Mouse (Mus musculus) embryonic facial prominence, embryonic 14.5 days (tissue): ENCODE measurements around the gene Parp14. TPM values are rescaled to one million over a fixed set of nuclear protein-coding genes. Genes with fewer than 3 reads are reported as not detected.

Experiments used
- ATAC-seq: fragments of 200-750 bp; cut with Nextera tagmentation; 2 replicates; pipeline ENCODE4 v1.8.0; 2017; ENCODE audit warnings: low read depth, moderate number of reproducible peaks, moderate TSS enrichment
- DNase-seq: peaks from one replicate; pipeline ENCODE4 v3.0.0-alpha.2; 2015; ENCODE audit warnings: low spot score
- H3K27ac ChIP-seq: fragments of 300-500 bp; sonication (generic); replicated peaks from 2 replicates; pipeline ENCODE4 v1.5.1; 2014; ENCODE audit warnings: low read depth, mild to moderate bottlenecking, low read length, moderate library complexity
- H3K27me3 ChIP-seq: fragments of 300-500 bp; sonication (generic); replicated peaks from 2 replicates; pipeline ENCODE4 v1.6.1; 2014; ENCODE audit warnings: low read length; ENCODE audit not compliant: control insufficient read depth, insufficient read depth
- H3K36me3 ChIP-seq: fragments of 300-500 bp; sonication (generic); 2 replicates; pipeline ENCODE4 v1.6.1; 2014; ENCODE audit warnings: low read length, mixed read lengths; ENCODE audit not compliant: control insufficient read depth, insufficient read depth
- H3K4me1 ChIP-seq: fragments of 300-500 bp; sonication (generic); 2 replicates; pipeline ENCODE4 v1.6.1; 2014; ENCODE audit warnings: antibody characterized with exemption, low read length; ENCODE audit not compliant: control insufficient read depth, insufficient read depth
- H3K4me2 ChIP-seq: fragments of 300-500 bp; sonication (generic); 2 replicates; pipeline ENCODE4 v1.6.1; 2014; ENCODE audit warnings: low read depth, mild to moderate bottlenecking, low read length, moderate library complexity, mixed read lengths
- H3K4me3 ChIP-seq: fragments of 300-500 bp; sonication (generic); 2 replicates; pipeline ENCODE4 v1.5.1; 2014; ENCODE audit warnings: low read depth, mild to moderate bottlenecking, low read length
- H3K9ac ChIP-seq: fragments of 300-500 bp; sonication (generic); 2 replicates; pipeline ENCODE4 v1.6.1; 2014; ENCODE audit warnings: low read depth, mild to moderate bottlenecking, low read length, moderate library complexity, mixed read lengths
- H3K9me3 ChIP-seq: fragments of 300-500 bp; sonication (generic); 2 replicates; pipeline ENCODE4 v1.6.1; 2016; ENCODE audit warnings: low read length; ENCODE audit not compliant: control insufficient read depth
- WGBS: fragments of 180-500 bp; shearing (Covaris S2); extraction: QIAGEN DNeasy Blood & Tissue Kit; methylation state at CpG from one replicate; pipeline ENCODE4 v1.1.7; 2014; 5-methylcytosine and 5-hydroxymethylcytosine counted together
- polyA plus RNA-seq: library from polyadenylated mRNA; unstranded; fragments of >200 nt; fragmentation: Nextera tagmentation; extraction: Ambion mirVana; gene quantifications from 2 replicates; pipeline ENCODE4 v1.2.1, GENCODE M21; 2014

The Parp14 gene
- 1.2 and 1.3 TPM in 2 replicates for polyA plus RNA-seq

DNA sequence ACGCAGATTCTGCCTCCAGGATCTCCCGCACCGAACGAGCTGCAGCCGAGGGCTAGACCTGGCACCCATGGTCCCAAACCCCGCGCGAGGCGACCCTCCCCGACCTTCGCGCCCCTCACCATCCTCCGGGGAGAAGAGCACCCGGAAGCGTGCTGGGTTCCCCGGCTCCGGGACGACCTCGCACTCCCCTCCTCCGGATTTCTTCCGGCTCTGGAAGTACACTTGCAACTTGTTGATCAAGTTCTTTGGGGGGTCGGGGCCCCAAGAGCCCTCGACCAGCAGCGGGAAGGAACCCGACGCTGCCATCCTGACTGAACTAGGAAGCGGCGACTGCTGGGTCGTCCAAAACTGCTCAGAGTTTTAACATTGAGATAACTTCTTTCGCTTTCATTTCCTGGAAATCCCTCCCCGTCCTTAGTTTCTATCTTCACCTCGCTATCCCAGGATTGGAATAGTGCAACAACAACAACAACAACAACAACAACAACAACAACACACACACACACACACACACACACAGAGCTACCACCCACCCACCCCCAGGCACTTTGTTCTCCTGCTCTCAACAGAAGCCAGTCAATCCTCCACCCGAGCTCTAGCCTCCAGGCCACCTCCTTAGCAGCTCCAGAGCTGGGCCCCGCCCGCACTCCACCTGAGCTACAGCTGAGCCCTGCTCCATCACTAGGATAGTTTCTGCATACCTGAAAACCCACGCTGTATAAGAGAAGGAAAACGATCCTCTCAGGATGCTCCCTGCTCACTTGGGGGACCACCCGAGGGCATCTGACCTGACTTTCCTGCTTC is at the start of gene Parp14:
Parp14 (minus strand) TSS at position 497 of the 804 bp plus-strand sequence.
- Histone ChIP-seq H3K9ac (peak within 1 kb of the TSS; percentile 71), H3K27ac (no peak within 1 kb of the TSS), H3K27me3 (peaks cover 27% of the 10 kb centered on the region), H3K4me2 (peak within 1 kb of the TSS; percentile 94), H3K9me3 (no peaks in the 10 kb centered on the region), H3K36me3 (no peaks in the 10 kb centered on the region), H3K4me3 (peak within 1 kb of the TSS; percentile 70), H3K4me1 (0 out of 2 replicates have a peak, but pooled peaks cover 4% of the 10 kb centered on the region)
- ATAC-seq (peak; percentile 67), DNase-seq (peak; percentile 45)
- 1% methylated on average over 26 of the region's 38 CpGs for WGBS

DNA sequence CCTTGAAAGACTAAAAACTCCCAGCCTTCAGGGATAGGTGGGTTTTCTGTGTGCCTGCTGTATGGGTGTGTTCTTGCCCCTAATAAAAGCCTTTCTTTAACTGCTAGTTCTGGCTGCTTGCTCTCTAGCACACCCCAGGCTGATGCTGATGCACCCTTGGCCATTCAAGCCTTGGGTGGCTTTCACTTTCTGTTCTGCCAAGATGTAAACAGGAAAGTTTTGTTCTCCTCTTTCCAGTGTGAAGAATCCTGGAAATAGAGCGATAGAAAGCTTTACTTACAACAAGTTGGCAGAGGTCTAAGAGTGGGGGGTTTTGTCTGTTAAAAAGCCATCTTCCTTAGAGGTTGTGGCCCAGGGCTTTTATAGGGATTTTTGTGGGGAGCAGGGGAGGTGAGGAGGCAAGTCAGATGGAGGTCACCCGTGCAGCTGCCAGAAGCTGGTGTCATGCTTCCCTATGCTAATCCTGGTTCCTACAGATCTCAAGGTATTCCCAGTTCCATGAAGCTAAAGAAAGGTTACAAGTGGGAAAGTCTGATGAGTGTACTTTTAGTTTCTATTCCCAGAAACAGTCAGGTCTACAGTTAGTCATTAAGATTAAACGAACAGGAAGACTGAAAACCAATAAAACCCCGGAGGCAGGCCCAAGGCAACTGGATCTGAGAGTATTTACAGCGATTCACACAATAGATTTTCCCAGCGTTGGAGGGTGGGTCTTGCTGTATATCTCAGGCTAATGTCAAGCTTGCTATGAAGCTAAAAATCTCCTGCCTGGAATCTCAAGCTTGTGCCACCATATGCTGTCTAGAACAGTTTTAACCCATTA is 47.6 kb upstream of the Parp14 start:
- H3K9ac ChIP-seq: no peak overlapping the region
- H3K4me2 ChIP-seq: no peak overlapping the region
- no peaks in the 10 kb centered on the region for H3K9me3 ChIP-seq
- no peak for ATAC-seq
- WGBS: 83% methylated on average over 6 of the region's 6 CpGs
- H3K27ac ChIP-seq: no peak overlapping the region
- no peak for DNase-seq
- H3K4me1 ChIP-seq: no peaks in the 10 kb centered on the region
- no peaks in the 10 kb centered on the region for H3K27me3 ChIP-seq
- H3K36me3 ChIP-seq: no peaks in the 10 kb centered on the region
- H3K4me3 ChIP-seq: no peak overlapping the region

DNA sequence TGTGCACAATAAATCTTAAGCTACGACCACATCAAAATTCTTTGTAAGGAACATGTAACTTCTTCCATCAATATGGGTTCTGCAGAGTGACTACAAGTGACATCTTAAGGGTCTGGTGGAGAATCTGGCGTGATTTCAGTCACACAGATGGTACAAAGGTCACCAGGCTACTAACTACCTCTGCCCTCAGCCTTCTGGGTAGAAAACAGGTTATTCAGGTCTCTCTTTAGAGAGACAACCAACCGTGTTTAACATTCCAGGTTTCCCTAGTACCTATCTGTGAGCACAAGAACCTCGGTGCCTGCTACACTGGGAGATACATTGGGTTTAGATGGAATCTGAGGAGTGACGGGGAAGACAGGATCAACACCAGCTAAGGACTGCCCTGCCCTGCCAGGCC is 43.0 kb upstream of the Parp14 start:
- Histone ChIP-seq H3K4me1 (no peaks in the 10 kb centered on the region), H3K4me3 (no peak overlapping the region), H3K9ac (no peak overlapping the region), H3K4me2 (no peak overlapping the region), H3K9me3 (no peaks in the 10 kb centered on the region), H3K27ac (no peak overlapping the region), H3K27me3 (no peaks in the 10 kb centered on the region), H3K36me3 (no peaks in the 10 kb centered on the region)
- ATAC-seq: no peak
- no peak for DNase-seq
- WGBS: 68% methylated on average over 5 of the region's 5 CpGs

GRCm38 (mm10) chr16:35913526-35913925 is 42.2 kb upstream of the Parp14 start:
- no peaks in the 10 kb centered on the region for H3K9me3 ChIP-seq
- H3K36me3 ChIP-seq: no peaks in the 10 kb centered on the region
- H3K4me1 ChIP-seq: no peaks in the 10 kb centered on the region
- H3K27me3 ChIP-seq: no peaks in the 10 kb centered on the region
- DNase-seq (no peak), ATAC-seq (no peak)
- H3K4me2 ChIP-seq: no peak overlapping the region
- H3K9ac ChIP-seq: no peak overlapping the region
- WGBS: 40% methylated on average over 1 of the region's 1 CpGs
- no peak overlapping the region for H3K4me3 ChIP-seq
- H3K27ac ChIP-seq: no peak overlapping the region

DNA sequence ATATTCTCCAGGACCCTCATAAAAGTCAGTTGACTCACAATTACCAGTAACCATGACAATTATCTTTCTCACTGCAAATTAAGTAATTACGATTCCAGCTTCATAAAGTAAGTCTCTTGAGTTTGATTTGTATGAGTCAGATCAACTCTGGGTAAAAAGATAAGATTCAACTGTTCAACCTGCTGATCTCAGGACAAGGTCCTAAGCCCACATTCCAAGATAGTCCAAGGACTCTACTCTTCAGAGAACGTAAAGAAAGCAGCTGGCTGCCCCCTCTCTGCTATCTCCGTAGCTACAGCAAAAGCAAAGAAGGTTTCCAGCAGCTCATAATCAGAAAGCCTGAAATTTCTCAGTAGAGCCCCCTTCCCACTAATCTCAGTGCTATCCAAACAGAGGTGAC is 40.1 kb upstream of the Parp14 start:
- no peaks in the 10 kb centered on the region for H3K36me3 ChIP-seq
- no peak overlapping the region for H3K4me2 ChIP-seq
- no peak overlapping the region for H3K4me3 ChIP-seq
- no peak for DNase-seq
- H3K4me1 ChIP-seq: no peaks in the 10 kb centered on the region
- no peaks in the 10 kb centered on the region for H3K9me3 ChIP-seq
- ATAC-seq: no peak
- H3K9ac ChIP-seq: no peak overlapping the region
- H3K27ac ChIP-seq: no peak overlapping the region
- 80% methylated on average over 3 of the region's 3 CpGs for WGBS
- H3K27me3 ChIP-seq: no peaks in the 10 kb centered on the region

DNA sequence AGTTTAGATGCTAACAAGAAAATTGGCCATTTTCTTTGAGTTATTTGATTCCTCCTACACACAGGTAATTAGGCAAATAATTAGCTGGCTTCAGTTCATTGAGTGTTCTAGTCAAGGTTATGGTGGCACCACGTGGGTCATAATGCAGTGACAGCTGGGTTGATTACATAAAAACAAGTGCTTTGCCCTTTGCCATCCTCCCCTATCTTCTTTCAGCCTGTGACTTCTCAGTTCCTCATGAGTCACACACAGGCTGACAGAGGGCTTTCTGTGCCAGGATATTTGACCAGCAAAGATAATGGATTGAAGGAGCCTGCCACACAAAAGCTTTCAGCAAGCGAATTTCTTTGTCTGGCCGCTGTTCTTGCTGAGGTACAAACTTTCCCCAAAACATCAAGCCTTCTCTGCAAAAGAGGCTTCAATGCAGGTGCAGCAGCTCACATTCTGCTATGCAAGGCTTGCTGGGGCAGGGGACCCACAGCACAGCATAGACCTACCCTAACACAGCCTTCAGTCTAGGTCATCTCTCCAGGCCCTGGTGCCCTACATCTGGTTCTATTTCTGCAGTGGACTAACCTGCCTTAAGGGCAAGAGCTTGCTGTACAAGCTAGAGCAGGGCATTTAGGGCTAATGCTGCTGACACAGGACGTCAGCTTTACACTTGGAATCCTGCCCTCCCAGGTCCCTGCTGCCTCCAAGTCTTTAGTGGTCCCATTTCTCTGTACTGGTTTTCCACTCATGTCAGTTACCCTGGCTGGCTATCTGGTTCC is 36.3 kb upstream of the Parp14 start:
- H3K27ac ChIP-seq: no peak overlapping the region
- H3K4me3 ChIP-seq: no peak overlapping the region
- no peak overlapping the region for H3K9ac ChIP-seq
- H3K4me1 ChIP-seq: no peaks in the 10 kb centered on the region
- H3K9me3 ChIP-seq: no peaks in the 10 kb centered on the region
- H3K4me2 ChIP-seq: no peak overlapping the region
- H3K36me3 ChIP-seq: no peaks in the 10 kb centered on the region
- 48% methylated on average over 4 of the region's 4 CpGs for WGBS
- no peaks in the 10 kb centered on the region for H3K27me3 ChIP-seq
- ATAC-seq (no peak), DNase-seq (peak; percentile 4)

DNA sequence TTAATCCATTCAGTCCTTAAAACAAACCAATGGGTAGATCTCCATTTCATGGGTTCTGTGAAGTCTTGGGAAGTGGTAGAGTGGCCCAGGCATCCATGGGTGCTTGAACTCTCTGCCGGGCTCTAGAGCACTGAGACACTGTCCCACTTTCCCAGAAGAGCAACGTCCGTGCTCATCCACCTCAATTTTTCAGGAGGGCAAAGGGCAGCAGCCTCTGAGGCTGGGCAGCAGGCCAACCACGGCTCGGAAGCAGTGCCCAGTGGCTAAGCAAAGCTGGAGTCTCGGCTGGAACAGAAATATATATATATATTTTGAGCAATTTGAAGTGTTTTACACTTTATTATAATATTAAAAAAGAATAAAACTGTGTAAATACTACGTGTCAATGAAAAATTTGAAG is 35.5 kb upstream of the Parp14 start:
- Histone ChIP-seq H3K9me3 (no peaks in the 10 kb centered on the region), H3K9ac (no peak overlapping the region), H3K4me1 (no peaks in the 10 kb centered on the region), H3K4me2 (no peak overlapping the region), H3K27ac (no peak overlapping the region), H3K4me3 (no peak overlapping the region), H3K36me3 (no peaks in the 10 kb centered on the region), H3K27me3 (no peaks in the 10 kb centered on the region)
- DNase-seq: no peak
- 62% methylated on average over 7 of the region's 7 CpGs for WGBS
- ATAC-seq: no peak

DNA sequence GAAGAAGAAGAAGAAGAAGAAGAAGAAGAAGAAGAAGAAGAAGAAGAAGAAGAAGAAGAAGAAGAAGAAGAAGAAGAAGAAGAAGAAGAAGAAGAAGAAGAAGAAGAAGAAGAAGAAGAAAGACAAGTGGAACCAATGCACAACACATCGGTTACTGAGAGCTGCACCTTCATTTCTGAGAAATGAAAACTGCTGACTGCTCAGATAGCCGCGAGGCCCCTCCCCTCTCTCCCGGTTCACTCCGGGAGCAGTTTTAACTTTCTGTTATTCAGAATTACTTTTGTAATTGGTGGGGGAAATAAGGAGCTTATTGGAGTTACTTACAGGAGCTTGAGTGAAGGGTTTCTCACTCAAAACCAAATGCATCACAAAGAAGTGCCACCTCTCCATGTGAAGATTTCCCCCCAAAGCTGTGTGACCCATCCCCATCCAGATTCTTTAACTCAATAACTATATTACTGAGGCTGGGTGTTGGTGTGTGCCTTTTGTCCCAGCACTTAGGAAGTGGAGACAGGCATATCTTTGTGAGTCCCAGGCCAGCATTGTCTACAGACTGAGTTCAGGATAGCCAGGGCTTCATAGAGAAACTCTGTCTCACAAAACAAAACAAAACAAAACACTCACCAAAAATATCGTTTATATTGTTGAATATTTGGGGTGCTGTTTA is 34.6 kb upstream of the Parp14 start:
- H3K4me1 ChIP-seq: no peaks in the 10 kb centered on the region
- ATAC-seq: no peak
- H3K36me3 ChIP-seq: no peaks in the 10 kb centered on the region
- no peak overlapping the region for H3K4me3 ChIP-seq
- 73% methylated on average over 6 of the region's 6 CpGs for WGBS
- no peaks in the 10 kb centered on the region for H3K27me3 ChIP-seq
- H3K4me2 ChIP-seq: no peak overlapping the region
- no peak overlapping the region for H3K9ac ChIP-seq
- H3K9me3 ChIP-seq: no peaks in the 10 kb centered on the region
- DNase-seq: no peak
- H3K27ac ChIP-seq: no peak overlapping the region
